Mouse (Mus musculus) left cerebral cortex, adult 9 months (tissue): Measurements from ENCODE around the gene Smco2.

Experiments used
- DNase-seq, 2 experiments: peaks; one replicate each; pipeline ENCODE4 v3.0.0; 2022; ENCODE audit warnings: low spot score in 2 of 2

Gene Smco2

GRCm38 (mm10) chr6:146901929-146902328 is 52.0 kb downstream of the Smco2 start:
- DNase-seq, result no peak

- no peak for DNase-seq
Observed at GRCm38 (mm10) chr6:146903632-146904031, 53.7 kb downstream of the Smco2 start.

GRCm38 (mm10) chr6:146904707-146905106 is 54.8 kb downstream of the Smco2 start:
- DNase-seq, result no peak

GRCm38 (mm10) chr6:146906000-146906786 is 56.3 kb downstream of the Smco2 start:
- DNase-seq, result no peak

- no peak for DNase-seq
Observed at GRCm38 (mm10) chr6:146907061-146907794, 57.3 kb downstream of the Smco2 start.

GRCm38 (mm10) chr6:146907795-146908190 is 57.9 kb downstream of the Smco2 start:
- DNase-seq, result no peak

- DNase-seq, result no peak
Observed at GRCm38 (mm10) chr6:146908801-146909200, 58.9 kb downstream of the Smco2 start.

GRCm38 (mm10) chr6:146909725-146910489 is 60.0 kb downstream of the Smco2 start:
- DNase-seq, result no peak

- no peak for DNase-seq
Observed at GRCm38 (mm10) chr6:146910801-146911200, 60.9 kb downstream of the Smco2 start.

- no peak for DNase-seq
Observed at GRCm38 (mm10) chr6:146912835-146913488, 63.1 kb downstream of the Smco2 start.

GRCm38 (mm10) chr6:146913489-146914198 is 63.7 kb downstream of the Smco2 start:
- no peak for DNase-seq

GRCm38 (mm10) chr6:146915808-146916207 is 65.9 kb downstream of the Smco2 start:
- DNase-seq, result no peak

- DNase-seq, result no peak
Observed at GRCm38 (mm10) chr6:146917396-146917795, 67.5 kb downstream of the Smco2 start.

- DNase-seq, result no peak
Observed at GRCm38 (mm10) chr6:146918341-146918740, 68.4 kb downstream of the Smco2 start.
